Mouse (Mus musculus): Measurements from ENCODE around the gene Shisa5. TPM values are rescaled to one million over a fixed set of nuclear protein-coding genes. Genes with fewer than 3 reads are reported as not detected.

Shisa5 gene
- polyA plus RNA-seq, 1 experiment = 4,319 TPM

DNA sequence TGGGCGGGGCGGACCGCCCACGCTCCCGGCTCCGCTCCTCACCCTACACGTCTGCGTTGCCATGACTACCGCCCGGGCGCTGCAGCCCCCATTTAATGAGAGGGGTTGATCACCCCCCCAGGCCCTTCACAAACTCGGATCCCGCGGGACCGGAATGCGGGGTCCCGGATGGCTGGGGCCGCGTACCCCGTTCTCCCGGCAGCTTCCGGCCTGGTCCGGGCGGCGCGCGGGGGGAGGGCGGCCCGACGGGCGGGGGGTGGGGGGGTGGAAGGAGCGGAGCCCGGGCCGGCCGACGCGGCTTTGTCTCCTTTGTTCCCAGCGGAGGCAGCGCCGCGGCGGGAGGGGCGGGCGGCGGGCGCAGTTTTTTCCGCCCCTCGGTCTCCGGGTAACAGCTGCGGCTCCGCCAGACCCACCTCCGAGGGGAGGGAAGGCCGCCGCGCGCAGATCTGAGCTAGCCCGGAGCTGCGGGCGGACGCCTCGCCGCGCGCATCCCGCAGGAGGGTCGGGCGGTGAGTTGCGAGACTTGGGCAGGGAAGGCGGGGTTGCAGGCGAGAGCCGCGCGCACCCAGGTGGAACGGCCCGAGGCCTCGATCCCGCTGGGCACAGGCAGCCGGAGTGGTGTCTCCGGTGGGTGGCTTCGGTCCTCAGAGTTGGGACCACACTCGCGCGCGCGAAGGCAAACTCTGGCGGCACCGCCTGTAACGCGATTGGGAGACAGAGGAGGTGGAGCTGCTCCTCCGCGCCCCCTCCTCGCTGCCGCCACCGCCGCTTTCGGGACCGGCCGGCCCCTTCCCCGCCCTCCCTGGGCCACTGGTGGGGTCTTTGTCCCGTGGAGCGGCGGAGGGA, 57.0 kb downstream of the Shisa5 start, which contains the start of gene Plxnb1:
Gene Plxnb1, plus strand, starts transcription at position 253 of the 846 bp plus-strand sequence.
- peak within 1 kb of the TSS; percentile 36 for H3K27ac ChIP-seq (ENCODE audit: insufficient read depth, low read length)
- peak; percentile 7 to 44 for DNase-seq (ENCODE audit: low read depth in 1 of 2, low spot score in 2 of 2)

DNA sequence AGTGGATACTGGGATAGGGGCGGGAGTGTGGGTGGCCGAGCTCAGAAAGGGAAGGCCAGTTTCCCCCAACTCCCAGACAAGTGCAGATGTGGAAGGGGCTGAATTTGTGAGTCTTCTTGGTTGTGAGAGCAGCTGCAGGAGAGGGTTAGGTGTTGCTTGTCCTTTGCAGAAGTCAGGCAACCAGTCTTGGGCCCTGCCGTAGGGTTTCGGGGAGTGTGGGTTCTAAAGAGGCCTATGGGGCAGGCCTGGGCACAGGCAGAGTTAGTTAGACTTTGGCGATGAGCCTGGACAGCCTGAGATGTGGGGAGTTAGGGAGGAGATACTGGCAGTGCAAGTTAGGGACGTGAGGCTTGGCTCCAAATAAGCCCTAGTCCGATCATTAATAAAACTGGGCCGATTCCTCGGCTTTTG, 57.9 kb downstream of the Shisa5 start:
- H3K27ac ChIP-seq (ENCODE audit: insufficient read depth, low read length) = peak overlapping the region; percentile 35; the same call in 1 of the 2 replicates
- WGBS = 86% methylated on average over 9 of the region's 9 CpGs
- H3K4me3 ChIP-seq (ENCODE audit: extremely low read depth, insufficient read depth, insufficient read length) = peak overlapping the region; percentile 6; the same call in 1 of the 2 replicates
- 0 out of 2 replicates have a peak, but pooled peaks cover 2% of the 10 kb centered on the region for H3K36me3 ChIP-seq (ENCODE audit: control insufficient read depth, insufficient read depth, low read length)
- H3K27me3 ChIP-seq (ENCODE audit: control insufficient read depth, insufficient read depth, low read length) = peaks cover 4% of the 10 kb centered on the region
- peaks cover 4% of the 10 kb centered on the region for H3K4me1 ChIP-seq (ENCODE audit: control insufficient read depth, insufficient read depth, insufficient read length)
- TF ChIP-seq POLR2A (IDR thresholded peaks at IDR 0.05; ENCODE audit: low read depth, low read length) (no peak), CTCF (IDR thresholded peaks at IDR 0.05; ENCODE audit: extremely low read depth, insufficient read depth, insufficient read length, insufficient replicate concordance) (no peak)
- DNase-seq (ENCODE audit: low read depth in 1 of 2, low spot score in 2 of 2) = no peak

More for the DNA sequence above, 57.0 kb downstream of the Shisa5 start, which contains the start of gene Plxnb1:
- Histone ChIP-seq H3K4me3 (ENCODE audit: extremely low read depth, insufficient read depth, insufficient read length) (peak within 1 kb of the TSS; percentile 64), H3K4me1 (ENCODE audit: control insufficient read depth, insufficient read depth, insufficient read length) (peaks cover 4% of the 10 kb centered on the region), H3K36me3 (ENCODE audit: control insufficient read depth, insufficient read depth, low read length) (peaks cover 6% of the 10 kb centered on the region), H3K27me3 (ENCODE audit: control insufficient read depth, insufficient read depth, low read length) (peaks cover 4% of the 10 kb centered on the region)
- no peak for TF ChIP-seq POLR2A (IDR thresholded peaks at IDR 0.05; ENCODE audit: low read depth, low read length)
- no peak for TF ChIP-seq CTCF (IDR thresholded peaks at IDR 0.05; ENCODE audit: extremely low read depth, insufficient read depth, insufficient read length, insufficient replicate concordance)
- WGBS = under 1% methylated on average over 98 of the region's 102 CpGs

DNA sequence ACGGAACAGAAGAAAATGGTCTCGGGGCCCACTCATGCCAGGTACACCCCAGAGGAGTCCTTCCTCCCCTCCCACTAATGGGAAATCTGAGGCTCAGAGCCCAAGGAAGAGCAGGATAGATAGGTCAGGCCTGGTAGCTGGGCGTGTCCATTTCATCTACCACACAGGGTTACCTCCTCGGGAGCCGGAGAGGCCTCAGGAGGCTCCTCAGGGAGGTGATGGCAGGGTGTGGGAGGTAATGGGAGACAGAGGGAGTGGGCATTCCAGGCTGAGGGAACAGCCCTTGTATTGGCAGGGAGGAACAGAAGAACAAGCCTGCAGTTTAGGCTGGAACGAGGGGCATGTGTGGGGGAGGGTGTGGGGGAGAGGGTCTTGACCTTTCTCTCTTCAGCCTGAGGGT, 58.5 kb downstream of the Shisa5 start:
- WGBS = 86% methylated on average over 6 of the region's 6 CpGs
- H3K4me3 ChIP-seq (ENCODE audit: extremely low read depth, insufficient read depth, insufficient read length) = no peak overlapping the region
- H3K27me3 ChIP-seq (ENCODE audit: control insufficient read depth, insufficient read depth, low read length) = peaks cover 4% of the 10 kb centered on the region
- no peaks in the 10 kb centered on the region for H3K36me3 ChIP-seq (ENCODE audit: control insufficient read depth, insufficient read depth, low read length)
- no peak overlapping the region; the same call in 1 of the 2 replicates for H3K27ac ChIP-seq (ENCODE audit: insufficient read depth, low read length)
- H3K4me1 ChIP-seq (ENCODE audit: control insufficient read depth, insufficient read depth, insufficient read length) = peaks cover 4% of the 10 kb centered on the region
- no peak for TF ChIP-seq CTCF (IDR thresholded peaks at IDR 0.05; ENCODE audit: extremely low read depth, insufficient read depth, insufficient read length, insufficient replicate concordance)
- TF ChIP-seq POLR2A (IDR thresholded peaks at IDR 0.05; ENCODE audit: low read depth, low read length) = no peak
- no peak for DNase-seq (ENCODE audit: low read depth in 1 of 2, low spot score in 2 of 2)

DNA sequence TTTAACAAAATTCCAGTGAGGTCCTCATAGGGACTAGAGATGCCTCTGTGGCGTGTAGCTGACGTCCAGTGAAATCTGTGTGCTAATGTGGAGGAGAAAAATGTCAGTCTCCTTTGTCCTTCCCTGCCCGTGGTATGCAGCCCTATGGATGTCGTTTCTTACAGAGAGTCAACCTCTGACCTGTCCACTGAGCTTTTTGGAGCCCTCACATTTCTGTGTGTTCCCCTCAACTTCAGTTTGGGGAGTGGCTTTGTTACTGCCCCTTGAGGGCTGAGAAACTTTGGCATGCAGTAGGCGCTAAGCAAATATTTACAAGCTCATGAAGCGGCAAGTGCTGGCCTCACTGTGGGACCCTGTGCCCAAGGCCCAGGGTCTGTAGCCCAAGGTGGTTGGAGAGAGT, 58.9 kb downstream of the Shisa5 start:
- H3K27me3 ChIP-seq (ENCODE audit: control insufficient read depth, insufficient read depth, low read length) = peaks cover 4% of the 10 kb centered on the region
- H3K4me3 ChIP-seq (ENCODE audit: extremely low read depth, insufficient read depth, insufficient read length) = no peak overlapping the region
- H3K36me3 ChIP-seq (ENCODE audit: control insufficient read depth, insufficient read depth, low read length) = no peaks in the 10 kb centered on the region
- 0 out of 2 replicates have a peak overlapping the region, but pooled peaks have one; percentile 11 for H3K27ac ChIP-seq (ENCODE audit: insufficient read depth, low read length)
- no peak for DNase-seq (ENCODE audit: low read depth in 1 of 2, low spot score in 2 of 2)
- TF ChIP-seq CTCF (IDR thresholded peaks at IDR 0.05; ENCODE audit: extremely low read depth, insufficient read depth, insufficient read length, insufficient replicate concordance) (no peak), POLR2A (IDR thresholded peaks at IDR 0.05; ENCODE audit: low read depth, low read length) (no peak)
- 80% methylated on average over 6 of the region's 6 CpGs for WGBS
- H3K4me1 ChIP-seq (ENCODE audit: control insufficient read depth, insufficient read depth, insufficient read length) = peaks cover 4% of the 10 kb centered on the region

DNA sequence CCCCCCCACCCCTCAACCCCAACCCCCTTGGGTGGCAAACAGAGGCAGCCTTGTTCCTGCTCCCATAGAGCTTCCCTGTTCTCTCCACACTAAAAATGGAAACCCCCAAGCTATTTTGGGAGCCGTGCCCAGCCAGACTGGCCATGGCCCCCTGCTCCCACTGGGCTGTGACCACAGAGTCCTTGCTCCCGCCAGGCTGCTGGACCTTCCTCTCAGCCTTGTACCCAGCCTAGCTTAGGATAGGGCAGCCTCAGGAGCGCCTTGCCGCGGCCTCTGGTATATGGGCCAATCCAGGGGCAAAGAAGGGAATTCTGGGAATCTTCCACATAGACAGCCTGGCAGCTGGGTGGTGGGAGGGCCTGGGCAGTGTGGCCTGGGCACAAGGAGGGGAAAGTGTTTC, 59.5 kb downstream of the Shisa5 start:
- peaks cover 4% of the 10 kb centered on the region for H3K27me3 ChIP-seq (ENCODE audit: control insufficient read depth, insufficient read depth, low read length)
- H3K36me3 ChIP-seq (ENCODE audit: control insufficient read depth, insufficient read depth, low read length) = no peaks in the 10 kb centered on the region
- no peak for TF ChIP-seq CTCF (IDR thresholded peaks at IDR 0.05; ENCODE audit: extremely low read depth, insufficient read depth, insufficient read length, insufficient replicate concordance)
- no peak for TF ChIP-seq POLR2A (IDR thresholded peaks at IDR 0.05; ENCODE audit: low read depth, low read length)
- no peak for DNase-seq (ENCODE audit: low read depth in 1 of 2, low spot score in 2 of 2)
- H3K4me1 ChIP-seq (ENCODE audit: control insufficient read depth, insufficient read depth, insufficient read length) = peaks cover 4% of the 10 kb centered on the region
- WGBS = 84% methylated on average over 5 of the region's 5 CpGs
- no peak overlapping the region for H3K27ac ChIP-seq (ENCODE audit: insufficient read depth, low read length)
- no peak overlapping the region for H3K4me3 ChIP-seq (ENCODE audit: extremely low read depth, insufficient read depth, insufficient read length)

DNA sequence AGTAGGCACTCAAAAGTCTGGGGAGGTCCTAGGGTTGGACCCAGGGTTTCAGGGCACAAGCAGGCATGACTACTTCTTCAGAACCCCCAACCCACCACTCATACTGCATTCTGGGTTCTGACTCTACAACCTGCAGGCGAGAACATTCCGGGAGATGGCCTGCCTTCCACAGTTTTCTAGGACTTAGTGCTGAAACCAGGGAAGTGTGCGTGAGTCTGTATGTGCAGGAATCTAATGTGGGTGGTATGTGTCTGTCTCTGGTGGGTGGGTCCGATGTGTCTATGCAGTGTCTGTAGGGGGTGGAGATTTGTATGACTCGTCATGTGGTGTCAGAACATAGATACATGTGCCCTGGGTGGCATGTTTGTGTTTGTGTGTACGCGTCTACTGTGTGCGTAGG, 60.0 kb downstream of the Shisa5 start:
- H3K27ac ChIP-seq (ENCODE audit: insufficient read depth, low read length) = no peak overlapping the region
- H3K36me3 ChIP-seq (ENCODE audit: control insufficient read depth, insufficient read depth, low read length) = no peaks in the 10 kb centered on the region
- H3K4me3 ChIP-seq (ENCODE audit: extremely low read depth, insufficient read depth, insufficient read length) = no peak overlapping the region
- peaks cover 4% of the 10 kb centered on the region for H3K27me3 ChIP-seq (ENCODE audit: control insufficient read depth, insufficient read depth, low read length)
- TF ChIP-seq POLR2A (IDR thresholded peaks at IDR 0.05; ENCODE audit: low read depth, low read length) (no peak), CTCF (IDR thresholded peaks at IDR 0.05; ENCODE audit: extremely low read depth, insufficient read depth, insufficient read length, insufficient replicate concordance) (no peak)
- WGBS = 92% methylated on average over 8 of the region's 8 CpGs
- DNase-seq (ENCODE audit: low read depth in 1 of 2, low spot score in 2 of 2) = no peak
- H3K4me1 ChIP-seq (ENCODE audit: control insufficient read depth, insufficient read depth, insufficient read length) = peaks cover 4% of the 10 kb centered on the region

DNA sequence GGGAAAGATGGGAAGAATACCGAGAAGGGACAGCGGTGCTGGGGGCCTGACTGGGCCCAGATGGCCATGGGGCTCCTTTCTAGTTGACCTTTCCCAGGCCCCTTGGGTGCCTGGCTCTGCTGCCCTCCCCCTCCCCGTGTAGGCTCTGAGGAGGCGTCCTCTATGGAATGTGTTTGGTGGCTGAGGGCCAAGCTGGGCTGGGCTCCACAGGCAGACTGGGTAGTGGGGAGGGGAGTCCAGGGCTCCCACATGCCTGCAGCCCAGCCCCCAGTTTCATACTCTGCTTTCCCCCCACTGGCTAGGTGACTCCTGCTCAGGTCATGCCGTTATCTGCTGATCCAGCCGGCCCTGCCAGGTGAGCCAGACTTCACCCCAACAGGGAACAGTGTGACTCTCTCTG, 60.6 kb downstream of the Shisa5 start:
- Histone ChIP-seq H3K36me3 (ENCODE audit: control insufficient read depth, insufficient read depth, low read length) (no peaks in the 10 kb centered on the region), H3K4me1 (ENCODE audit: control insufficient read depth, insufficient read depth, insufficient read length) (peaks cover 4% of the 10 kb centered on the region), H3K27me3 (ENCODE audit: control insufficient read depth, insufficient read depth, low read length) (peaks cover 4% of the 10 kb centered on the region), H3K27ac (ENCODE audit: insufficient read depth, low read length) (no peak overlapping the region), H3K4me3 (ENCODE audit: extremely low read depth, insufficient read depth, insufficient read length) (no peak overlapping the region)
- 85% methylated on average over 6 of the region's 6 CpGs for WGBS
- TF ChIP-seq POLR2A (IDR thresholded peaks at IDR 0.05; ENCODE audit: low read depth, low read length) = no peak
- no peak for TF ChIP-seq CTCF (IDR thresholded peaks at IDR 0.05; ENCODE audit: extremely low read depth, insufficient read depth, insufficient read length, insufficient replicate concordance)
- DNase-seq (ENCODE audit: low read depth in 1 of 2, low spot score in 2 of 2) = no peak
